Mouse (Mus musculus): ENCODE measurements around the gene Smpd4.

- TF ChIP-seq TCF12 (IDR thresholded peaks at IDR 0.05; ENCODE audit: low read depth, low read length) (no peak), CTCF (conservative IDR thresholded peaks at IDR 0.05 in 1 of 2, IDR thresholded peaks at IDR 0.05 in 1 of 2; ENCODE audit: low read depth in 2 of 2, low read length in 2 of 2) (no peak), EP300 (IDR thresholded peaks at IDR 0.05; ENCODE audit: low read length) (no peak), USF1 (IDR thresholded peaks at IDR 0.05; ENCODE audit: low read depth, low read length) (no peak), MEF2A (IDR thresholded peaks at IDR 0.05; ENCODE audit: borderline replicate concordance, low read depth, low read length) (no peak), CHD2 (IDR thresholded peaks at IDR 0.05; ENCODE audit: low read length) (no peak), POLR2A (IDR thresholded peaks at IDR 0.05; ENCODE audit: low read depth, low read length) (no peak), JUND (conservative IDR thresholded peaks at IDR 0.05; ENCODE audit: low read depth, low read length) (no peak)
Measured at GRCm38 (mm10) chr16:17650711-17651110, 31.6 kb downstream of the Smpd4 start.

All from CH12.LX (cell line).